Mouse (Mus musculus) thymus, adult 18-20 months (tissue): ENCODE measurements around the gene Fgf15.
"Not testable (repeated sequence)": the region's sequence is repeated elsewhere in the genome, so short reads cannot be mapped to it uniquely, and the experiment has no call there.

Source experiments
- DNase-seq, 2 experiments: peaks; one replicate each; pipeline ENCODE4 v3.0.0; 2022; ENCODE audit warnings: mixed read lengths in 2 of 2

Gene Fgf15

DNA sequence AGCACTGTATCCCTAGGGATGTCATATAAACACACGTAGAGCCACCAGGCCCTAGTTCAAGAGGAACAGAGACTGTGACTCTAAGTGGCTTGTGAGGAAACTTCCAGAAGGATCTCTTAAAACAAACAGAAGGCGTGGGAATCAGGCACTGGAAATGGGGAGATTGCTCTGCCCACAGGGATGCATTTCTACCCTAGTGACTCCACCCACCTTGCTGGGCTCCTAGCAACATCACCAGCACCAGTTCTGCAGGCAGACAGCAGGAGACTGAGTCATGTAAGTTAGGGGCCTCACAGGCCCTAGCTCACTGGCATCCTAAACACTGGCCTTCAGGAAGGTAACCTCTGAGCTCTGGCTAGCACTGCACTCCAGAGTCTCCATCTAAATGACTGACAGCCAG, 4.5 kb upstream of the Fgf15 start:
- no peak for DNase-seq

DNA sequence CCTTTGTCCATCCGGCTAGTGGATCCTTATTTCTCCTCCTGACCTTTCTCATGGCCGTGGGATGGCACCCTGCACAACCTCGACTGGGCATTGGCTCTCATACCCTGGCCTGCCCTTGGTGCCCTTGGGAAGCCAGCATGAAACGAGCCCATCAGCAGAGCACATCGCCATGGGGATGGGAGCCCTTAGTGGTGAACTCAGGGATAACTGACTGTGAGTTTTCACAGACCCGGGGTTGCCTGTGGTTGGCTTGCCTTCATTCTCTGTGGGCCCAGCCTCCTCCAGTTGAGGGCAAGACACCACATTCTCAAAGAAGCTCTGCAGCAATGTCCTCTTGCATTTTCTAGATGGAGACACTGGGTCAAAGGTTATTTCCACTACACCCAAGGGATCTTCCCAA, 4.0 kb upstream of the Fgf15 start:
- no peak for DNase-seq

DNA sequence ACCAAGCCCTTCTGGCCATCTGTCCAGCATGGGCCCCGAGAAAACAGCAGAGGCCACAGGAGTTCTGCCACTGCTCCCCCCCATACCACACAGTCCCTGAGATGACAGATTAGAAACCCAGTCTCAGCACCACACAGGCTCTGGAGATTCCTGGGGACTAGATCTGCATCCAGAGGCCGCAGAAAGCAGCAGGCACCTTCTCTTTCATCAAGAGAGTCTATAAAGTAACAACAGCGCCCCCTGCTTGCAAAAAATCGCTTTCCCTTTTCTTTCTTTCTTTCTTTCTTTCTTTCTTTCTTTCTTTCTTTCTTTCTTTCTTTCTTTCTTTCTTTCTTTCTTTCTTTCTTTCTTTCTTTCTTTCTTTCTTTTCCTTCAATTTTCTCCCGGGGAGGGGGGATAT, 2.1 kb upstream of the Fgf15 start:
- DNase-seq: no peak

- DNase-seq: no peak
Observed at GRCm38 (mm10) chr7:144894706-144895105, 1.6 kb upstream of the Fgf15 start.

- peak; percentile 17 to 30 for DNase-seq
Observed at GRCm38 (mm10) chr7:144895305-144896111, 823 bp upstream of the Fgf15 start.

- no peak for DNase-seq
Observed at GRCm38 (mm10) chr7:144898506-144898905, 2.2 kb downstream of the Fgf15 start.

DNA sequence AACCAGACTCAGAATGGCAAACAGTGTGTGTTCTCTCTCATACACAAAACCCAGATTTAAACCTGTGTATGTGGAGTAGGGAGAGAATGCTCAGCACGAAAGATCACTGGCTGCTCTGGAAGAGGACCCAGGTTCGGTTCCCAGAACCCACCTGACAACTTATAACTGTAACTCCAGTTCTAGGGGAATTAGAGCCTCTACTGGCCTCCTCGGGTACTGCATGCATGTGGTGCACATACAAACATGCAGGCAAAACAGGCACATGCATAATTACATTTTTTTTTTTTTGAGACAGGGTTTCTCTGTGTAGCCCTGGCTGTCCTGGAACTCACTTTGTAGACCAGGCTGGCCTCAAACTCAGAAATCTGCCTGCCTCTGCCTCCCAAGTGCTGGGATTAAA, 9.2 kb downstream of the Fgf15 start:
- not testable (repeated sequence) for DNase-seq

DNA sequence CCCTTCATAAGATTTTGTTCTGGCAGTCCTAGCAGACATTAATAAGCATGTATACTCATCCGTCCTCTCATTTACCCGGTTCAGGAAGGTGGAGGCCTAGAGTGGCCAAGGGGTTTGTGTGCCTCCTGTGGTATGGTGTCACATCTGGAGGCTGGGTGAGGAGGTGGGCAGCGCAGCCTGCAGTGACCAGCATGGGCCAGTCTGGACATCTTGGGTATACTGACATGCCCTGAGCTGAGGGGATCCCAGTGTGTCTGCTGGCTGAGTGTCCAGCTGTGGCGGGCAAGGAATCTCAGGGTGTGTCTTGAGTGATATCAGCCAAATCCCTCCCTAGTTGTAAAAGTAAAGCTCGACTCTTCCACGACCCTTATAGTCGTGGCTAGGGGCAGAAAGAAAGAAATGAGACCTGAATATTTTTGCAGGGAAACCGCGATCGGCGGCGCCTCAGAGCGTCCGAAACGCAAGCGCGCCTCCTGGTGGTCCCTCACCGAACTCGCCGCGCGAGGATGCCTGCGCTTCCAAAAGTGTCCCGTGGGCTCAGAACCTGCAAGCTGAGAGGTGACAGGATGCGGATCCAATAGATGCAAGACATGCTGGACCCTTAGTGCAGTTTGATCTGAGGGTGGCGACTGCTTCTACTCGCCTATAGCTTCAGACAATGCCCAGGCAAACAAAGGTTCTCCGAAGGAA, 10.5 kb downstream of the Fgf15 start:
- DNase-seq: no peak

DNA sequence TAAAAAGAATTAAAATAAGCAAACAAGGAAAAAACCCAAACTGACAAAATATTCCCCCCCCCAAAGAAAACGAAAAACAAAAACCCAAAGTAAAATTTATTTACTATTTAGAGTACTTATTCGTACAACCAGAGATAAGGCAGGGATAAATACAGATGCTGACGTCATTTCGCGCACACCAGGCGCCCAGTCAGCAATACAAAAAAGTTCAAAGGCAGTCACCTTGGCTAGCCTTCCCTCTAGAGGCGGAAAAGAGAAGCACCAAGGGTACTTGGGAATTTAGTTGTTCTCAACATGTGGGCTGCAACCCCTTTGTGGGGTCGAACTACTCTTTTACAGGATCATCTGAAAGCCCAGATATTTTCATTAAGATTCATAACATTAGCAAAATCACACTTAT, 11.5 kb downstream of the Fgf15 start:
- no peak for DNase-seq

DNA sequence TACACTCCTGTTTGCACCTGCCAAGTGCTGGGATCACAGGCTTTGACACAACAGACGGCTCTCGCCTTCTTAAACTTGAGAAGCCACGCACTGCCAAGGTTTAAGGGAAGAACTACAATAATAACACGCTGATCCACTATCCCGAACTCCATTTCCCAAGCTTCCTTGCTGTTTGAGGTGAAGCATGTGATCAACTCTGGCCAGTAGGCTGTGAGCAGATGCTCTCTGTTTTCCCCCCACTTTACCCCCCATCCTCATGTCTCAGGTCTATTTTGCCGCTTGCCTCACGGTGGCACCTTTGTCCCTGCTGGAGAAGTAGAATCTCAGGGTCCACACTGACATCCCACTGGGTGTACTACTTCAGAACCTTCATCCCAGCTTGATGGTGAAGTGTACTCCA, 12.4 kb downstream of the Fgf15 start:
- no peak for DNase-seq

GRCm38 (mm10) chr7:144911121-144911520, 14.8 kb downstream of the Fgf15 start:
- DNase-seq: no peak

- no peak for DNase-seq
Observed at GRCm38 (mm10) chr7:144912897-144913296, 16.6 kb downstream of the Fgf15 start.

DNA sequence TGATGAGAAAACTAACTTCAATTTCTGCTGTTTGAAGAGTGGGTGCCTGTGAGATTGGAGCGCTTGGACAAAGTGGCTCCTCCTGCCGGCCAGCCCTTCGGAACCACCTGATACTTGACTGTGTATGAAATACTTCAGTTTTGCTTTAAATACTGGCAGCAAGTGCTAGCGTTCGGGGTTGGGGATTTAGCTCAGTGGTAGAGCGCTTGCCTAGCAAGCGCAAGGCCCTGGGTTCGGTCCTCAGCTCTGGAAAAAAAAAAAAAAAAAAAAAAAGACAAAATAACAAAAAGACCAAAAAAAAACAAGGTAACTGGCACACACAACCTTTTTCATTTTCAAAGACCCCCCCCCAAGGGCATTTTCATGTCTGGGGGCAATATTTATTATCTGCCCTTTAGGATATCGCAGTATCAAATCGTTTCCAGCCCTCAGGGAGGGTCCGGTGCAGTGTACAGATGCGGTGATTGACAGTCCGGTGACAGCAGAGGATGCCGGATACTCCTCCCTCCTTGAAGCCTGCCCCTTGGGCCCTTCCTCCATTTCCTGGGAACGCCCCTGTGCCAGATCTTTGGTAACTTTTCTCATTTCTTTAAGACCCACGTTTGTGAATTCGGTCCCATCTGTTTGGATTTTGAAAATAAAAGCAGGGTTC, 18.1 kb downstream of the Fgf15 start:
- DNase-seq: no peak

- peak; percentile 80 to 86 for DNase-seq
Observed at GRCm38 (mm10) chr7:144914948-144915750, 18.8 kb downstream of the Fgf15 start, which contains the start of gene LTO1. TSS of gene LTO1 (plus strand) at chr7:144915100.

DNA sequence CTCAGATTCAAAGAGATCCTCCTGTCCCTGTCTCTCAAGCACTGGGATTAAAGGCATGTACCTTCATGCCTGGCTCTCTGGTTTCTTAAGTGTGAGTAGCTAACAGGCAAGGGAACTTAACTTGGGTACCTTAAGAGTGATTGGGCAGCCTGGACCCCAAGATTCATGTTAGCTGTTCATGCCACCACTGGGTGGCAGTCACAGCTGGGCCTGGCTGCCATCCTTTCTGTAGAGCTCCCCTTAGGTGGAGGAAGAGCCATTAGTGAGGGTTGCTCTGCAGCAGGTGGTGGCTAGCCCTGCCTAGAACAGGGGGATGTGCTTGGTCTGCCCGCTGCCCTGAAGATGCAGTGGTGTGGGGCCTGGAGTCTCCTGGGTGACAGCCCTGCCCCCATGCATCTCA, 22.5 kb downstream of the Fgf15 start:
- DNase-seq: no peak

DNA sequence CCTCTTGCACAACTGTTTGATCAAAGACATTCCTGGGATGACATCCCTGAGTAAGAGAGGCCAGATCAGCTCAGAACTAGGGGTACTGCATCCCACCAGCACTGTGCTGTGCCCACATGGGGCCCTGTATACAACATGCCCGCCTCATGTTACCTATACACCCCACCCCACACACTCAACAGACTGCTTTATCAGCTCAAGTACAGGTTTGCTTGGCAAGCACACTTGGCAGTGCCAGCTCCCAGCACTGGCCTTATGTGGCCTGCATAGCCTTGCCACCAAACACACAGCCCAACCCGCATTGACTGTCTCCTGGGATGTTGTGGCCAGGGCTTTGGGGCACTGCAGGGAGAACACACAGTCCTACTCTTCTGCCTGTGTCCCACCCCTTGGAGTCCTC, 31.3 kb downstream of the Fgf15 start:
- DNase-seq: no peak

GRCm38 (mm10) chr7:144928009-144928888, 31.9 kb downstream of the Fgf15 start:
- DNase-seq: no peak

DNA sequence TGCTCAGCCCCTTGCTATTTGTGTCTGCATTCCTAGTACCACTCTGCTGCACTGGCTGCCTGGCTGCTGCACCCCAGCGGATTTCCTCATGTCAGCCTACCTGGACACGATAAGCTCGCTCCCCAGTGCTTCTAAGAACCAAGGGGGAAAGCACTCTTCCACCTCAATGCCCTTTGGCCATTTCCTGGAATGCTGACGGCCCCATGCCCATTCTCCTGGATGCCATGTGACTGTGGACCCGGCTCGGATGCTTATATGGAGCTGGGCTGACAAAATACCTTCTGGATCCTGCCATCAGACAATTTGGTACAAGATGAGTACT, 32.5 kb downstream of the Fgf15 start:
- no peak for DNase-seq

DNA sequence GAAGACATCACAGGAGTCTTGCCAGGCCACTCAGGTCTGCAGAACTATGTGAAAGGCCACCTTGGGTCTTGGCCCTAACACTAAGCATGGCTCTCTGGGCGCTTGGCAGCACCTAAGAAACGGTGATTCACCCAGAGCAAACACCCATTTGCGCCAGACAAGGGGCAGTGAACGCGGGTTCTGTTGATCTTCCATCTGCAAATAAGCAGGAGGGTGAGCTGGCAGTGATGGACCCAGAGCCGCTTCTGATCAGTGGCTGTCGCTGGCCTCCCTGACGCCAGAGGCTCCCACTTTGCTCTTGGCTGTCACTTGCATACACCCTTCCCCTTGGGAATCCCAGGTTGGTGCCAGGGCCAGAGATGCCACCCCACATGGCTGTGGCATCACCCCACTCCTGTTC, 33.2 kb downstream of the Fgf15 start:
- DNase-seq: no peak

GRCm38 (mm10) chr7:144929931-144930330, 33.6 kb downstream of the Fgf15 start:
- DNase-seq: no peak

GRCm38 (mm10) chr7:144931778-144932177, 35.4 kb downstream of the Fgf15 start:
- no peak for DNase-seq

- no peak for DNase-seq
Observed at GRCm38 (mm10) chr7:144932389-144932937, 36.1 kb downstream of the Fgf15 start.
